Mouse (Mus musculus) skeletal muscle tissue, adult 2 months (tissue): Measurements from ENCODE around the gene Tnfrsf19.

Experiments
- DNase-seq: peaks from one replicate; pipeline ENCODE4 v3.0.0-alpha.2; 2012; ENCODE audit warnings: low read depth, low spot score

Tnfrsf19 gene

GRCm38 (mm10) chr14:60964016-60964810 is 82.1 kb downstream of the Tnfrsf19 start:
- DNase-seq, result no peak

- DNase-seq, result no peak
Measured at GRCm38 (mm10) chr14:60957611-60958157, 88.6 kb downstream of the Tnfrsf19 start.

- no peak for DNase-seq
Measured at GRCm38 (mm10) chr14:60937481-60938039, 108.7 kb downstream of the Tnfrsf19 start.

- DNase-seq, result no peak
Measured at GRCm38 (mm10) chr14:60935705-60936104, 110.6 kb downstream of the Tnfrsf19 start.

- DNase-seq, result no peak
Measured at GRCm38 (mm10) chr14:60926011-60926410, 120.3 kb downstream of the Tnfrsf19 start.

GRCm38 (mm10) chr14:60916661-60917060 is 129.6 kb downstream of the Tnfrsf19 start:
- DNase-seq, result peak; percentile 36
